Mouse (Mus musculus): ENCODE data around the gene Prl2c5.
"Not testable (repeated sequence)": the region's sequence is repeated elsewhere in the genome, so short reads cannot be mapped to it uniquely, and the experiment has no call there.

Gene Prl2c5

GRCm38 (mm10) chr13:13182415-13182814 is at the start of gene Prl2c5:
TSS of gene Prl2c5 (plus strand) at chr13:13182715.
- not testable (repeated sequence) for DNase-seq

DNA sequence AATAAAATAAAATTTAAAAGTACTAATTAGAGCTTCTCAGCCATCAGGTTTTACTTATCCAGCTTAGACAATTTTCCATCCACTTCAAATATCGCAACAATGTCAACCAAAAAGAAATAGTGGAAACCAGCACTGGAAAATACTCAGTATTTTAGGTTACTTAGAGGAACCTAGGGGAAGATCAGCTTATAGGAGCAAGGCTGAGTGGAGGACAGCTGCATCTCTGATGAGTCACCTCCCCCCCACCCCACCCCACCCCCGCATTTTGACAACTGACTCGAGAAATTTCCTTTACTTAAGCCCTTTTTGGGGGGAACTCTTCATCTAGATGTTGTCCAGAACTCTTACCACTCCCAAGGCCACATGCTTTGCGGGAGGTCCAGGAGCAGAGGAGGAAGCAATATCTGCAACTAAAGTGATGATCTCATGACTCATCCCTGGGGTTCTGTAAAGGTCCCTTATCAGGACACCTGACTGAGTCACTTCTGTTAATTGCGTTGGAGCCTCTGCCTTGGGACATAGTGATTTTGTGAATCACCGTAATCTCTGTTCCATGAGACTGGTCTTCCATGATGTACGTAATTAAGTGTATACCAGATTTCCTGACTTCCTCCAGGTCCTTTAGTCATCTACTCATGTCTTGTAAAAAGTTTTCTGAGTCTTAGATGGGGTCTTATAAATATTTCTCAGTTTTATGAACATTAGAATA is 19.6 kb upstream of the Prl2c5 start:
- not testable (repeated sequence) for DNase-seq

DNA sequence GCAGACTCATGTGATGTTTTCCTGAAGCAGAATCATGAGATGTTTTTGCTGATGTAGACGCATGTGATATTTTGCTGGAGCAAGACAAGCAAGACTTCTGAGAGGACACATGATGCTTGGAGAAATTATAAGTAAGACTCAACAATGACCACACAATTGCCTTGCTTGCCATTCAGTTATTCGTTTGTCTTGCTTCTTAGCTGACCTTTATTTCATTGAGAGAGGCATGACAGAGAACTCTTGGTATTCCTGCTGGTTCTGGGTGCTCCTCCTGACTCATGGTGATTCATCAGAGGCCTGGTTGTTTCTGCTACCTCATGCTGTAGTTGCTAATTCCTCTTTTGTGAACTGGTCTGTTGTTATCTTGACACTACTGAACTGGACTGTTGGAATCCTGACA is 13.9 kb upstream of the Prl2c5 start:
- DNase-seq, result not testable (repeated sequence)

DNA sequence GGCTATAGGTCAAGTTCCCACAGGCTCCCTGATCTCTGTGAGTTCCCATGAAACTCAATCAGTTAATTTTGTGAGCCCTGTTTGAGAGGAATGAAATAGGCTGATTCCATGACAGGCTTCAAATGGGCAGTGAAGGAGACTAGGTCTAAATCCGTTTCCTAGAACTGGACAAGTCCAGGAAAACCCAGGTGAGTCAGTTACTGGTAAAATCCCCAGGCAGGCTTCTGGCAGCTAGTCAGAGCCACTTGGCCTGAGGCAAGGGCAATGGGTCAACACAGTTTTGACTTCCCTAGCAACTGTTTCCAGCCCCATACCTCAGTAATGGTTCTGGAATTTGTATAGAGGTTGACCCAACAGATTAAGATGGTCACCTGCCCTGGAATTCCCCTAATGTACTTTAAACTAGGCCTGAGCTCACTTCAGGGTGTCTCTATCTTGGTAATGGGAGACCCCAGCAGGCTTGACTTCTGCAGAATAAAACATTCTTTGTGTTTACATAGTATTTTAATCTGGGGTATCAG is 8.8 kb upstream of the Prl2c5 start:
- not testable (repeated sequence) for DNase-seq

- DNase-seq, result not testable (repeated sequence)
Measured at GRCm38 (mm10) chr13:13175736-13176135, 6.8 kb upstream of the Prl2c5 start.

DNA sequence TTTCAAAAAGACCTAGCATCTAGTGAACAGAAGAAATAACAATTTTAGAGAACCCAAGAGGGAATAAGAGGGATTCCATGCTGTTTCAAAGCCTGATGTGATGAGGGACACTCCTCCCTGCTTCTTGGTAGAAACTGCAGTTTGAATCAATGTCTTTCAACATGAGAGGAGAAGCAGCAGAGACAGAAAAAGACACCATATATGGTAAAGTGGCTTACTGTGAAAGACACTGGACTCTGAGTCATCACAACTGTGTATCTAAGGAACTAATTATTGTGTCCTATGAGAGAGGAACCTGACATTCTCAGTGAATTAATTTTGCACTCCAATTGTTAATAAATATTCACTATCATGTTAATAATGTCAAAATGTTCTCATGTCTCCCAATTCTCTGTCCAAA is 28.7 kb downstream of the Prl2c5 start:
- not testable (repeated sequence) for DNase-seq

- DNase-seq, result peak; percentile 12
Measured at GRCm38 (mm10) chr13:13216363-13216762, 33.8 kb downstream of the Prl2c5 start.

GRCm38 (mm10) chr13:13220231-13220630 is 37.7 kb downstream of the Prl2c5 start:
- not testable (repeated sequence) for DNase-seq

GRCm38 (mm10) chr13:13237456-13237855 is 54.9 kb downstream of the Prl2c5 start:
- DNase-seq, result peak; percentile 58
